Mouse (Mus musculus): ENCODE measurements around the gene Ydjc. TPM values are rescaled to one million over a fixed set of nuclear protein-coding genes. Genes with fewer than 3 reads are reported as not detected.
"Not testable (repeated sequence)": the region's sequence is repeated elsewhere in the genome, so short reads cannot be mapped to it uniquely, and the experiment has no call there.

Gene Ydjc
- total and polyA plus RNA-seq, 3 experiments = 4.9 to 39.2 (median 6.5) TPM

- no peak for DNase-seq
Measured at GRCm38 (mm10) chr16:17151874-17152273, 7.5 kb downstream of the Ydjc start.

GRCm38 (mm10) chr16:17154346-17154745 lies 9.9 kb downstream of the Ydjc start:
- DNase-seq = peak; percentile 63

- DNase-seq = not testable (repeated sequence)
Measured at GRCm38 (mm10) chr16:17165478-17165877, 21.1 kb downstream of the Ydjc start.

- no peak for DNase-seq
Measured at GRCm38 (mm10) chr16:17167179-17167578, 22.8 kb downstream of the Ydjc start.

GRCm38 (mm10) chr16:17168049-17168448 lies 23.6 kb downstream of the Ydjc start:
- no peak for DNase-seq

- DNase-seq = peak; percentile 66
Measured at GRCm38 (mm10) chr16:17175765-17176164, 31.3 kb downstream of the Ydjc start.

- no peak for DNase-seq
Measured at GRCm38 (mm10) chr16:17177623-17178170, 33.3 kb downstream of the Ydjc start.

- no peak for DNase-seq
Measured at GRCm38 (mm10) chr16:17179706-17180105, 35.3 kb downstream of the Ydjc start.

- DNase-seq = peak; percentile 48
Measured at GRCm38 (mm10) chr16:17181382-17181781, 37.0 kb downstream of the Ydjc start.

- no peak for DNase-seq
Measured at GRCm38 (mm10) chr16:17182136-17182535, 37.7 kb downstream of the Ydjc start.

GRCm38 (mm10) chr16:17183003-17183402 lies 38.6 kb downstream of the Ydjc start:
- no peak for DNase-seq

GRCm38 (mm10) chr16:17185475-17185874 lies 41.1 kb downstream of the Ydjc start:
- DNase-seq = peak; percentile 29

- DNase-seq = no peak
Measured at GRCm38 (mm10) chr16:17193823-17194222, 49.4 kb downstream of the Ydjc start.

GRCm38 (mm10) chr16:17200121-17200952 lies 55.9 kb downstream of the Ydjc start:
- no peak for DNase-seq

GRCm38 (mm10) chr16:17200953-17201707 lies 56.7 kb downstream of the Ydjc start:
- DNase-seq = peak; percentile 90

- no peak for DNase-seq
Measured at GRCm38 (mm10) chr16:17201977-17202376, 57.6 kb downstream of the Ydjc start.

- no peak for DNase-seq
Measured at GRCm38 (mm10) chr16:17202549-17202948, 58.1 kb downstream of the Ydjc start, which contains the start of gene Ube2l3. Gene Ube2l3 (minus strand): TSS chr16:17202649.

- DNase-seq = peak; percentile 36
Measured at GRCm38 (mm10) chr16:17204990-17205389, 60.6 kb downstream of the Ydjc start.

- DNase-seq = peak; percentile 90
Measured at GRCm38 (mm10) chr16:17208389-17209361, 64.3 kb downstream of the Ydjc start, which contains the start of gene Rimbp3. Gene Rimbp3 (plus strand): TSS chr16:17208603.

GRCm38 (mm10) chr16:17209404-17209960 lies 65.1 kb downstream of the Ydjc start:
- no peak for DNase-seq

Measured in adrenal gland, adult 2 months (tissue).